Mouse (Mus musculus): ENCODE results near the gene Cygb.
"Not testable (repeated sequence)": the region's sequence is repeated elsewhere in the genome, so short reads cannot be mapped to it uniquely, and the experiment has no call there.

Gene Cygb

DNA sequence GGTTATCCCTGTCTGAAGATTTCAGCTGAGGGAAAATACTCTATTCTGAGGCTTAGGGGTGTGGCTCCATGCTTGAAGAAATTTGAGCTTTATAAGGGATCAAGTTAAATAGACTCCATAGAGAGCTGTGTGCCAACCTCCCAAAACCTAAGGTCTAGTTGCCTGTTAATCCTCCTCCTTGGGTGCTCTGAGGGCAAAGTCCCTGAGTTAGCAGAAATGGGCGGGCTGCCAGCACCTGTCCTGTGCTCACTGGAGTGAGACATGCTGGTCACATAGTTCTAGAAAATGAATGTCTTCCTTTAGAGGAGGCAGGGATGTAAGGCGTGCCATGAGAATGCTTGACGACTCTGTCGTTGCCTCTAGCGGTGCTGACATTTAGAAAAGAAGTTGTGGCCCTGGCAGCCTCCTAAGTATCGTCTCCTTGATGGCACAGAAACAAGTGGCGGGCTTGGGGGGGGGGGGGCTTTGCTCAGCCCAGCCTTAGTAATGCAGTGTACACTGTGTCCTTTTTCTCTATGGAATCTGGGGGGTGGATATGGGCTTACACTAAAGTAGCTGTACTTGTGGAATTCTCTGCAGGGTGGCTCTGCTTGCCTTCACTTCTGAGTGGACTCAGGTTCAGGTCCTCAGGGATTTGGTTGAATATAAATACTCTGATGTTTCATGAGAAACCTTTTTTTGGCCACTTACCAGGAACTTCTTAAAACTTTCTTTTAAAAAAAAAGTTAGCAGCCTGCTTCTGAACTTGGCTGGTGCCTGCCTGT lies 20.7 kb upstream of the Cygb start:
- no peak for DNase-seq

DNA sequence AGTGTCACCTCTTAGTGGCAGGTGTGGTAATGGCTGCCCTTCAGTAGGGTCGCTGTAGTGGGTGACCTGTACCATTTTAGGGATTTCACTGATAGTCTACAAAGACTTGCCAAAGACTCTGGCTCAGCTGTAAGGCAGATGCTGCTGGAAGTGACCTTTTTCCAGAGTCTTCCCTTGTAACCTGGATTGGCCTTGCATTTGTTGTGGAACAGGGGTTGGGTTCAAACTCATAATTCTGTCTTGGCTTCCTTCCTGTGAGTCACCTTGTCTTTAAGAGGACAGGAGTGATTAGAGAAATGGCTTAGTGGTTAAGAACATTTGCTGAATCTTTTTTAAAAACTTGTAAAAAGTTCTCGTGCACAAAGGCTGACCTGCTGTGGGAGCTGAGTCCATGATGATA lies 19.3 kb upstream of the Cygb start:
- no peak for DNase-seq

DNA sequence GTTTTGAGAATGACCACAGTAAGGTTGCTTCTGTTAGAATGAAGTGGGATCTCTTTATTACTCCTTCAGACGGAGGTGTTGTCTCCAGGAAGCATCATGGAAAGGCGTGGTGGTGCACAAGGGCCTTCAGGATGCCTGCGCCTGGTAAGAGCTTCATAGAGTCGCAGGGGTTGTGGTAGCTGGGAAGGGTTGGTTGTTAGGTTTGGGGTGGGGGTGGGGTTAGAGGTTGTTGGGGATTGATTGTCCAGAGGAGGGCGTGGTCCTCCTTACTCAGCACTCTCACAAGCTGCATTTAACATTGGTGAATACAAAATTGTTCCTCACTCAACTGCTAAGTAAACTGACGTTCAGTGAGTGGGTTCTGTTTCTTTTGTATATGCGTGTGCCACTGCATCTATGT lies 18.5 kb upstream of the Cygb start:
- DNase-seq, result no peak

DNA sequence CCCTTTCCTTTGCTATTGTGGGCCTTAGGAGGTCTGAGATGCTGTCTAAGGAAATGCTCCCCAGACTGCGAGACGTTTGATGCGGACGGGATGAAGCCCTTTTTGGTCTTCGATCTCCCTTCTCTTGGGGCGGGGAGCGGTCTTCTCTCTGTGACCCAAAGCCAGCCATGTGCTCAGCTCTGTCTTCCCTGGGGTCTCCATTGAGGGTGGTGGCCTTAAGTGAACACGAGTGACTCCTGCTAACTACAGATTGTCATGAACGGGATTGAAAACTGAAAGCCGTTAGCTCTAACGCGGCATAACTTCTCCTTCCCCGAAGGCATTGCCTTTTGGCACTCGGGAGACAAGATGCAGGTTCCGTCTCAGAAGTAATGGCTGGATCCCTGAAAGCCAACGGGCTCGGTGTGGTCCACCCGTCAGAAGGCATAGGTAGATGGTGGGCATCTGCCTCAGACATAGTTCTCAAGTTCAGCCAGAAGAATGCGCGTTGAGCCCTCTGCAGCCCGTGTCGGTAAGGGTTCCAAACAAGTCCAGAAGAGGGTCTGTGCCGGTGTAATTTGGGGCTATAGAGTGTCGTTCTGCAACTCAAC lies 17.8 kb upstream of the Cygb start:
- DNase-seq, result no peak

DNA sequence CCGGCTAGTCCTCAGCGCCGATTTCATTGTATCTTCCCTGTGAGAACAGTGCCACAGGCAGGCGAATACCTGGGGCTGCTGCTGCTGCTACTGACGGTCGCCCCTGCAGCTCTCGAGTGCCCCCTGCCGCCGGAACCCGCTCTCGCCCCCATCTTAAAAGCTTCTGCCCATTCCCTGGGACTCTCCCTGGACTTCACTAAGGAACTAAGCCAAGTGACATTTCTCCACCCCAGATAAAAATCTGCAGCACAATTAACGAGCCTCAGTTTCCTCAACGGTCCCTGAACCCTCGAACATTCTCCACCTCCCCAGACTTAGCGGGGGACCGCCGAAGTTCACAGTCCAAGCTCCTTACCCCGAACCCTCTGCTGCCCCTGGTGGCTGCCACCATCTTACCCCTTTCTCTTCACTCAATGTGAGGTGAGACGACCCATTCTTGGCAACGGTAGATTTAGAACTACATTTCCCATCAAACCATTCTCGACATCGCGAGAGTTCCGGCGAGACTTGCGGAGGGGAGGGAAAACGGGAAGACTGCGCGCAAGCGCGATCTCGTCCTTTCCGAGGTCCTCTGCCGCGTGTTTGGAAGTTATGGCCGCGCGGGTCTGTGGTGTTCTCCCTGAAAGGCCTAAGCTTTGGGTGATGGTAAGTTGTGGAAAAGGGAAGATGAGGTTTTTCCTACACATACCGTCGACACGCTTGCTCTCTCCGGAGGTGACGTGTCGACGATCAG lies 17.2 kb upstream of the Cygb start:
- peak; percentile 97 to 98 for DNase-seq

GRCm38 (mm10) chr11:116670386-116670785 lies 16.3 kb upstream of the Cygb start:
- DNase-seq, result no peak

GRCm38 (mm10) chr11:116669787-116670365 lies 15.8 kb upstream of the Cygb start:
- DNase-seq, result no peak

- no peak for DNase-seq
These were observed 15.2 kb upstream of the Cygb start for GRCm38 (mm10) chr11:116669316-116669715.

DNA sequence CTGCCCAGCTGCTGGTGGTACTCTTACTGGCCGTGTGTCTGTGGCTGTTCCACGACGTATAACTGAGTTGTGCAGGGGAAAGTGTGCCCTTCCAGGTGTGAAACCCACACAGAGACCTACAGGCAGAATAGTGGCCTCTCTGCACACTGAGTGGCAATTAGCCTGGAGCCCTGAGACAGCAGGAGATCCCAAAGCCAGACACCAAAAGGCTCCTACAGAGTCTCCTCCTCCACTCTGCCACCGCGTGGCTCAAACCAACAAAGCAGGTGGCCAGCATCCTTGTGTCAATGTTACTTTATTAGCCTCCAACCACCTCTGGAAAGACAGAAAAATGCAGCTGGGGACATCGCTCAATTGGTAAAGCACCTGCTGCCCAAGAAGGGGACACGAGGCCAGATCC lies 14.7 kb upstream of the Cygb start:
- DNase-seq, result peak; percentile 46 to 60

DNA sequence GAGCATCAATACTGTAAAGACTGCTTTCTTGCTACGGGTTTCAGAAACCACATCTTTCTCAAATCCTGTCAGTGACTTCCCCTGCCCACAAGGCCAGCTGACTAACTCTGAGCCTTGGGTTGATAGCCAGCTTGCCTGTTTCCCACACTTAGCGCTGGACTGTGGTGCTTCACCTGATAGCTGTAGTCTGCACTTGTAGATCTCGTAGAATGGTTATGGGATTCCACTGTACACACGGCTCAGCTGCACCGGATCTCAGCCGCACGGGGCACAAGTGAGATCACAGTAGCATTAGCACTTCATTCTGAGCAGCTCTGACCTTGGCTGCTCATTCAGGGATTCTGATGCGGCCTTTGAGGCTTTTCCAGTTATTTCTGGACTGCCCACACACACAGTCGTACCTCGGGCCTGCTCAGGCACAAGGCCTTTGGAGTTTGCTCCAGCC lies 14.3 kb upstream of the Cygb start:
- DNase-seq, result no peak

DNA sequence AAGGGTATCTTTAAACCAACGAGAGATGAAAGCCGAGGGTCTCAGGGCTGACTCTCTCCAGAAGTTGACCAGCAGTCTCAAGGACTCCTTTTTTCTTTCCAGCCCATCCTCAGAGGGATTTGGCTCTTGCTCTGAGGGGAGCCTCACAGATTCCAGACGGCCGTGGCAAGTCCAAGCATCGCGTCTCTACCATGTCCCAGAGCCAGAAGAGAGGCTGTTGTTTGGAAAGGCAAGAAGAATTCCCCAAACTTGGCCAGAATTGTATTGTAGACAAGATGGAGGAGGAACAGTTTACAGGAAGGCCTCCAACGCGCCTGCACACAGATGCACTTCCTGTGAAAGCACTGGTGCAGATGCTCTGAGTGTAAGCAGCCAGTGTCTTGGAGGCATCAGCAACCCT lies 13.8 kb upstream of the Cygb start:
- DNase-seq, result no peak

DNA sequence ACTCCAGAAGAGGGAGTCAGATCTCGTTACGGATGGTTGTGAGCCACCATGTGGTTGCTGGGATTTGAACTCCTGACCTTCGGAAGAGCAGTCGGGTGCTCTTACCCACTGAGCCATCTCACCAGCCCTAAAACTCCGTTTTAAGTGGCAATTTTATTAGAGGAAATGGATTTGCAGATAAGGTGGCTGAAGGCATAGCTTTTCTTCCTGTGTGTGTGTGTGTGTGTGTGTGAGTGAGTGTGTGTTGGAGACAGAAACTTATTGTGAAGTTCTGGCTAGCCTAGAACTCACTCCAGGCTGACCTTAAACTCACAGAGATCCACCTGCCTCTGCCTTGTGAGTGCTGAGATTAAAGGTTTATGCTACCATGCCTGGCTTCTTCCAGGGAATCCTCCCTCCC lies 12.9 kb upstream of the Cygb start:
- DNase-seq, result not testable (repeated sequence)

DNA sequence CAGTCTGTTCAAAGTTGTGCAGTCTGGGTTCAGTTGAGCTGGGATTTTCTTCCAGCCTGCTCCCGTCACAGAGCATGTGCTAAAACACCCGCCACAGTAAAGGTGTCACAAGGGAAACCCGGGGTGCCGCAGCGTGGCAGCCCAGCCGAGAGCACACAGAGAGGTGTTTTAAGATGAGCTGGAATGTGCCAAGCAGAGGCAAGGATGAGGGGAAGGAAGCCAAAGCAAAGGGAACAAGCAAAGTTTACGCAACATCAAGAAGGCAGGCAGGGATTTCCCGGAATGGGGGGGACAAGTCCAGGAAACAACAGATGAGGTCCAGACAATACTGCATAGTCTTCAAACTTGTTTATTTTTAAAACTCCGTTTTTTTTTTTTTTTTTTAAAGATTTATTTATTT lies 12.5 kb upstream of the Cygb start:
- DNase-seq, result no peak

DNA sequence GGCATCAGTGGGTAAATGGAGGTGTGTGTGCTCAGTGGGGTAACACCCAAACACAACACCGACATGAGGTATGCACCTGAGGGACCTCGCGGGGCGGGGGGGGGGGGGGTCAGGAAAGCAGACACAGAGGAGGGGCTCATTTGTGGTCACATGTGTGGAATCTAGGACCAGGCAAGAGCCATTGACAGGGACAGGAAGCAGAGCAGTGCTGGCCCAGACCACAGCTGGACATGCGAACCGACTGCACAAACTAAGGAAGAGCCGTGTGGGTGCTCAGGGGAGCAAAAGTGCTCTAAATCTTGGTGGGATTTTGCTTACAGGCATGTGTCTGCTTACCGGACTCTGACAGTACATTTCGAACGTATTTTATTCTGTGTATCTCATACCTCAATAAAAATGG lies 11.2 kb upstream of the Cygb start:
- DNase-seq, result no peak

- peak in 1 of 2 experiments; percentile 68 for DNase-seq
These were observed 7.8 kb upstream of the Cygb start for GRCm38 (mm10) chr11:116661948-116662377.

- peak; percentile 58 to 65 for DNase-seq
These were observed 7.3 kb upstream of the Cygb start for GRCm38 (mm10) chr11:116661291-116661947.

DNA sequence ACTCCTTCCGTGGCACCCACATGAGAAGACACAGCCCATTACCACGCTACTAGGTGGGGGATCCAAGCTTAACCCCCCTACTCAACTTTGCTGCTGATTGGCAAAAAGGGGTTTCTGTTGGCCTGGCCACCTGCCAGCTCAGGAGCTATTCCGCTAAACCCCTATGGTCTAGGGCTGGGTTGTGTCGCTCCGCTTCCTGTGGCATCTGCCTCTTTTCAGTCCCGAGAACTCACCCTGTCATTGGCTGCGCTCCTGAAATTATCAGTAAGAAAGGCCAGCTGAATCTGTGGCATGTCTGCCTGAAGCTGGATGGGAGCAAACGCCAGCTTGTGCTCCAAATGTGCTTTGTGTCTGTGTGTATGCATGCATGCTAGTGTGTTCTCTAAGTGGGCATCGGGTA lies 6.1 kb upstream of the Cygb start:
- DNase-seq, result peak in 1 of 2 experiments; percentile 37

GRCm38 (mm10) chr11:116659027-116659621 lies 5.0 kb upstream of the Cygb start:
- DNase-seq, result no peak

- DNase-seq, result no peak
These were observed 4.1 kb upstream of the Cygb start for GRCm38 (mm10) chr11:116658238-116658637.

DNA sequence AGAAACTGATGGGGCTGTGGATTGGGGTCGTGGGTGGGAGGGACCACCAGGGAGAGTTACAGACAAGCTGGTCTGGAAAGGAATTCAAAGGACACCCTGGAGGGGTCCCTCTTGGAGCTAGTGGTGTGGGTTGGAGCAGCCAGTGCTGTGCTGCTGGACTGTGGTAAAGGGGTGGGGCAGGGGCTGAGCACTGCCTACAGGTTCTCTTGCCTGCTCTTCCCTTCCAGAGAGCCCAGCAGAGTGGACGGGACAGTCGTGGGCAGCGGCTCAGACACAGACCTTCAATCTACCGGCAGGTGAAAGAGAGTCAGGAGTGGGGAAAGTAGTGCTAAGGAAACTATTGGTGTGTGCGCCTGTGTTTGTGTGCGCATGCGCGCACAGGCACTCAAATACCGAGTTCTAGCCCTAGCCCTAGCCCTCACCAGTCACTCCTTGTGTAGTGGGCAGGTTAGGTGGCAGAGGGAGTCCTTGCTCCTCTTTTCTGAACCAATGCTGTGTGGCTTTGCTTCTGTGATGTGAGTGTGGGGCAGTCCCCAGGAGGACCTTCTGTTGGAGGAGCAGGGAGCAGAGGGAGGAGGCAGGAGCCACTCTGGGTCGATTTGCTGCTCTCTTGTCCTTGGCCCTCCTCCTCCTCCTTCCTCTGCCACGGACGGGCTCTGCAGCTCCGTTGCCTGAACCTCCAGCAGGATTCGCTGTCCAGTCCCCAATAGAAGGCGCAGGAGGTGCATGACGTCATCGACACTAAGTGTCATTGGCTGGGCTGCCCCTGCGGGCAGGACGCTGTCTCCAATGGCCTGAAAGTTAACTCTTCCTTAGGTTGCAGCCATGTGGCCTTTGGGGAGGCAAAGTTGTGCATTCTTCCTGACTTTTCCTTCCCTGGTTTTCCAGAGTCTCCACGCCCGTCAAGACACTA lies 3.5 kb upstream of the Cygb start:
- DNase-seq, result peak; percentile 92 to 95
